Mouse (Mus musculus): ENCODE data around the gene Vav3. TPM values are rescaled to one million over a fixed set of nuclear protein-coding genes. Genes with fewer than 3 reads are reported as not detected.

Vav3 gene
- polyA plus RNA-seq, 1 experiment from 2014 or later: 3.7 TPM

DNA sequence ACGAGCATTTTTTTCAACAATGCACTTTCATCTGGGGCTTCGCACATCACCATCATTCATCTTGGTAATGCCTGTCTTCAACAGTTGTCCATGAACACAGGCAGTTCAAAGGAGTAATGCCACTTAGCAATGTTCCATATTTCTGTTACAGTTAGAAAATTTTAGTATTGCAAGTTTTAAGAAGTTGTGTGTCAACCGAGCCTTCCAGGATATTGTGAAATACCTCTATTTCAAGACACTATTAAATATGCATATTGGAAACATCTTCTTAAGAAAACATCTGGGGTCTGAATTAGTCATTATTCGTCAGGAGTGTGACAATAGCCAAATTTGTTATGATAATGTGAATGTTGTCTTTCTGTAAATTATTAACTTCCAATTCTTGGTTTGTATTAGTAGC lies 137.8 kb downstream of the Vav3 start:
- no peak overlapping the region for H3K4me3 ChIP-seq (replicated peaks)
- H3K4me2 ChIP-seq: no peak overlapping the region
- 63% methylated on average over 4 of the region's 4 CpGs for WGBS (ENCODE audit: insufficient replicate concordance)
- H3K27me3 ChIP-seq: no peaks in the 10 kb centered on the region
- no peaks in the 10 kb centered on the region for H3K9me3 ChIP-seq (replicated peaks)
- no peak overlapping the region for H3K9ac ChIP-seq
- H3K27ac ChIP-seq: no peak overlapping the region
- no peak for ATAC-seq (ENCODE audit: low read depth)
- H3K4me1 ChIP-seq (replicated peaks): no peaks in the 10 kb centered on the region
- H3K36me3 ChIP-seq: no peaks in the 10 kb centered on the region
- DNase-seq: no peak

DNA sequence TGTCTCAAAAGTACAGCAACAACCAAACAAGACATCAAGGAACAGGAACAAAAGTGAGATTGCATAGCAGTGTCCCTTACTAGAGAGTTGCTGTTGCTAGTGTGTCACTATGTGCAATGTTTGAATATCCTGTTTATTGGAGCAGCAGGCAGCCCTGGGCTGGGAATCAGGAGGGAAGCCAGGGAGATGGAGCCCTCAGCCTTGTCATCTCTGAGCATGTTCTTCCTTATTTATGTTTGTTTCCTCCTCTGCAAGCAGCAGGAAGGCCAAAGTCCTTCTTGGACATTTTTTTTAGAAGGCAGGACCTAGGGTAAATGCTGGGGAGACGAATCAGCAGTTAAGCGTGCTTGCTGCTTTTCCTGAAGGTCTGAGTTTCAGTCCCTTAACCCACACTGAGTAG lies 140.2 kb downstream of the Vav3 start:
- H3K9ac ChIP-seq: no peak overlapping the region
- no peak for DNase-seq
- H3K36me3 ChIP-seq: no peaks in the 10 kb centered on the region
- no peaks in the 10 kb centered on the region for H3K27me3 ChIP-seq
- H3K4me3 ChIP-seq (replicated peaks): no peak overlapping the region
- no peak overlapping the region for H3K4me2 ChIP-seq
- H3K27ac ChIP-seq: no peak overlapping the region
- 46% methylated on average over 2 of the region's 2 CpGs for WGBS (ENCODE audit: insufficient replicate concordance)
- H3K4me1 ChIP-seq (replicated peaks): no peaks in the 10 kb centered on the region
- H3K9me3 ChIP-seq (replicated peaks): no peaks in the 10 kb centered on the region
- ATAC-seq (ENCODE audit: low read depth): no peak

DNA sequence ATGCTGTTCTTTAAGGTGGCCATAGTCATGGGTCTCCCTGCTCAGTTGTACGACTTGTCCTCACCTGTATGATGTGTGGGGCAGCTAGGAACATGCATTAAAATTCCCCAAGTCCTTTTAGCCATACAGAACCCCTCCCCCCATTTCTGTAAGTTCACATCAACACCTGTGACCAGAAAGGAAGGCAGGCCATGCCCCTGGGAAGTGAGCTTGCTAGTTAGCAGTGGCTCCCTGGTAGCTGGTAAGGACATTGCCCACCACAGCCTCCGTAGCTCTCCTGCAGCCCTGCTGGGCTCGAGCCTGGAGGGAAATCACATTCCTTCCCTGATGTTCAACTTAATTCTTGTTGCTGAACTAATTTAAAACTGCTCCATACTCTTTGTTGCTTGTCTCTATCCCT lies 146.3 kb downstream of the Vav3 start:
- H3K27ac ChIP-seq: no peak overlapping the region
- no peak overlapping the region for H3K4me3 ChIP-seq (replicated peaks)
- no peaks in the 10 kb centered on the region for H3K36me3 ChIP-seq
- H3K4me1 ChIP-seq (replicated peaks): no peaks in the 10 kb centered on the region
- ATAC-seq (ENCODE audit: low read depth) (no peak), DNase-seq (no peak)
- no peak overlapping the region for H3K9ac ChIP-seq
- H3K9me3 ChIP-seq (replicated peaks): no peaks in the 10 kb centered on the region
- WGBS (ENCODE audit: insufficient replicate concordance): 60% methylated on average over 3 of the region's 3 CpGs
- H3K4me2 ChIP-seq: no peak overlapping the region
- no peaks in the 10 kb centered on the region for H3K27me3 ChIP-seq

DNA sequence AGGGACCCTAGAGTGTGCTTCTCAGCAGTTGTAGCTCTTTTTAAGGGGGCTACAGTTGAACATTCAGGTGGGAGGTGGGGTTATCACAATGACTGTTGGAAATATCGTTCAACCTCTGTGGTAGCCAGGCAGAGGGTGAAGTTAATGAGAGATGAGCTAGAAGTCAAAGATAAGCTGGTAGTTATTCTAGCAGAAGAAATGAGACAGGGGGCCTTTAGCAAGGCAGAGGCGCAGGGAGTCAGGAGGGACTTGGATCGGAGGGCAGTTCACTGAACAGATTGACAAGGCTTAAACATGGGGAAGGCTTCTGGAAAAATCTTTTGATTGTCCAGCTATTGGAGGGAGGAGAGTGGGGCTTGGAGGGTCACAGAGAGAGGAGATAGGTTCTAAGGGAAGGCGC lies 147.4 kb downstream of the Vav3 start:
- H3K27ac ChIP-seq: no peak overlapping the region
- WGBS (ENCODE audit: insufficient replicate concordance): 75% methylated on average over 4 of the region's 4 CpGs
- ATAC-seq (ENCODE audit: low read depth): no peak

DNA sequence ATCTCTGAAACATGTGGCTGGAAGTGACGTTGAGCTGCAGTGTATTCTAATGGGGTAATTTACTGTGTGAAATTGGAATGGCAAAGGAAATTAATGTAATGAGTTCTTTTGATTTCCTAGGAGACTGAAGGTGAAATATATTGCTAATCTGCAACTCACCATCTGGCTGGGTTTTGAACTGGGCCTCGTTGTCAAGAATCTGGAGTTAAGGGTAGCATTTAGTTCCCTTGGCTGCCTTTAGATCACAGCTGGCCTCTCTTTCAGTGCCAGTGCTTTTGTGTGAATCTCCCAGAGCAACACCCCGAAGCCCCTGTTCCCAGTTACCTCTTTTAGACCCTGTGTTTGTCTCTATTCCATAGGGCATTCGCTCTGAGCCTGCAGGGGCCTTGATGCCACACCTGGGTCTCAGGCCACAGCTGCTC lies 148.3 kb downstream of the Vav3 start:
- H3K4me3 ChIP-seq (replicated peaks): no peak overlapping the region
- H3K4me1 ChIP-seq (replicated peaks): no peaks in the 10 kb centered on the region
- H3K4me2 ChIP-seq: no peak overlapping the region
- 56% methylated on average over 4 of the region's 4 CpGs for WGBS (ENCODE audit: insufficient replicate concordance)
- no peak overlapping the region for H3K27ac ChIP-seq
- ATAC-seq (ENCODE audit: low read depth) (no peak), DNase-seq (no peak)
- no peaks in the 10 kb centered on the region for H3K27me3 ChIP-seq
- no peak overlapping the region for H3K9ac ChIP-seq
- no peaks in the 10 kb centered on the region for H3K36me3 ChIP-seq
- H3K9me3 ChIP-seq (replicated peaks): no peaks in the 10 kb centered on the region

More for the DNA sequence above, 147.4 kb downstream of the Vav3 start:
- no peak overlapping the region for H3K9ac ChIP-seq
- H3K4me1 ChIP-seq (replicated peaks): no peaks in the 10 kb centered on the region
- H3K27me3 ChIP-seq: no peaks in the 10 kb centered on the region
- H3K9me3 ChIP-seq (replicated peaks): no peaks in the 10 kb centered on the region
- no peaks in the 10 kb centered on the region for H3K36me3 ChIP-seq
- DNase-seq: no peak
- no peak overlapping the region for H3K4me3 ChIP-seq (replicated peaks)
- H3K4me2 ChIP-seq: no peak overlapping the region

DNA sequence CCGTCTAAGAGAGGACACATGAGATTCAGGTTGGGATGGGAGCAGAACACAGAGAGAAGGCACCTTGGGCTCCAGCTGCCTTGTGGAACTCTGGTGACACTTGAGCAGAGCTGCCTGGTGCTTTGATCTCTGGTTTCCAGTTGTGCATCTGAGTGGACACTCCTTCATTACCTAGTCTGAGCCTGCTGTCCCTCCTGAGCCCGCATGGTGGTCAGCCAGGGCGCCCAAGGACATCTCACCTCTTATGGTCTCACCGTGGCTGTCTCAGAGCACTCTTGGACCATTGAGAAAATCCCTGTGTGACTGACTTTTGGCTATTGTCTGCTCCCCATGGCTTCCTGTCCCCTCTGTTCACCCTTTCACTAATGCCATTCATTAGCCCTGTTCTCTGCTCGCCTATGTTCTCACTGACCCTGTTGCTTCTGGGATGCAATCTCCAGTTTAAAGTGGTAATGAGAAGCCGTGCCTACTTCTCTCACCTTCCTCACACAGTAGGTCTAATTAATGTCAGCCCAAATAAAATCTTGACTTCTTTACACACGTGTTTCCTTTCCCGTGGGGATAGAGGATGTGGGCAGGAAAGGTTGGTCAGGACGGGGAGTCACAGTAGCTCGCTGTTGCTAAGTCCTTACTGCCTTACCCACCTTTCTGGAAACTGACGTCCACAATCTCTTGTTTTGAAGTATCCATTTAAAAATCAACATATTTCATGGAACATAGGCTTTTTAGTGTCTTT lies 150.3 kb downstream of the Vav3 start:
- Histone ChIP-seq H3K9me3 (replicated peaks) (no peaks in the 10 kb centered on the region), H3K4me1 (replicated peaks) (no peaks in the 10 kb centered on the region), H3K4me3 (replicated peaks) (no peak overlapping the region), H3K27ac (no peak overlapping the region), H3K27me3 (no peaks in the 10 kb centered on the region), H3K36me3 (no peaks in the 10 kb centered on the region), H3K9ac (no peak overlapping the region), H3K4me2 (no peak overlapping the region)
- 44% methylated on average over 11 of the region's 11 CpGs for WGBS (ENCODE audit: insufficient replicate concordance)
- ATAC-seq (ENCODE audit: low read depth) (no peak), DNase-seq (no peak)

DNA sequence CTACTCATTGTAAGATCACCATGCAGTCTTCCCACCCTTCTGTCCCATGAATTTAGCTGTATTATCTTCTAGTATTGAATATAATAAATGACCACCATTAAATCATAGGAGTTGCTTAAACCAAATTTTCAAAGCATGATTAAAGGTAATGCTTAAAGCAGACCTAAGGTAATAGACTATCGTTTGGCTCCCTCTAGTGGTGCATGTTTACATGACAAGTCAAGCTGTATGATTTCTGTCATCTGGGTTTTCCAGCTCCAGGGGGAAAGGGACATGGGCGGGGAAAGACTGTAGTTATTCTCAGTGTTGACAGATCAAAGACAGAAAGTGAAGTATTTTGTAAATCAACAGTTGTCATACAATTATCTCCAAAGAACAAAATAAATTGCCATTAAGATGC lies 151.1 kb downstream of the Vav3 start:
- Histone ChIP-seq H3K9me3 (replicated peaks) (no peaks in the 10 kb centered on the region), H3K4me2 (no peak overlapping the region), H3K4me3 (replicated peaks) (no peak overlapping the region), H3K27me3 (no peaks in the 10 kb centered on the region), H3K27ac (no peak overlapping the region), H3K9ac (no peak overlapping the region), H3K4me1 (replicated peaks) (no peaks in the 10 kb centered on the region), H3K36me3 (no peaks in the 10 kb centered on the region)
- peak; percentile 18 for DNase-seq
- WGBS (ENCODE audit: insufficient replicate concordance): 4% methylated on average over 2 of the region's 2 CpGs
- no peak for ATAC-seq (ENCODE audit: low read depth)

DNA sequence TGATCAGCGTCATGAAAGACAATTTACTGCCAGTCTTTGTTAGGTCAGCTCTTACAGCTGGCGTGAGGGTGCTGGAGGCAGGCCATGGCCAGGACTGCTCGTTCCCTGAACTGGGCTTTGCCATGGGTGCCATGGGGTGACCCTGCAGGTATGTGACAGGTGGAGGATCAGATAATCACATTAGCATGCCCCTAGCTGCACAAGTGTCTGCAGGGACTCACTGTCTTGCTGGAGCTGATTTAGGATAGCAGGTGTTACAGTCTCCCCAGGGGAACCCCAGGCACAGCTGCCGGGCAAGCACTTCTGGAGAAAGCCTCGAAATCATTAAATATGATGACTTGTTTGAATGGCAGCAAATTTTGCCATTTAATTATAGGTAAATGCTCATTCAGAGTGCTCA lies 156.0 kb downstream of the Vav3 start:
- Histone ChIP-seq H3K9me3 (replicated peaks) (no peaks in the 10 kb centered on the region), H3K4me1 (replicated peaks) (no peaks in the 10 kb centered on the region), H3K9ac (no peak overlapping the region), H3K27ac (no peak overlapping the region), H3K36me3 (no peaks in the 10 kb centered on the region), H3K27me3 (no peaks in the 10 kb centered on the region), H3K4me3 (replicated peaks) (no peak overlapping the region), H3K4me2 (no peak overlapping the region)
- 71% methylated on average over 5 of the region's 5 CpGs for WGBS (ENCODE audit: insufficient replicate concordance)
- no peak for DNase-seq
- ATAC-seq (ENCODE audit: low read depth): no peak

DNA sequence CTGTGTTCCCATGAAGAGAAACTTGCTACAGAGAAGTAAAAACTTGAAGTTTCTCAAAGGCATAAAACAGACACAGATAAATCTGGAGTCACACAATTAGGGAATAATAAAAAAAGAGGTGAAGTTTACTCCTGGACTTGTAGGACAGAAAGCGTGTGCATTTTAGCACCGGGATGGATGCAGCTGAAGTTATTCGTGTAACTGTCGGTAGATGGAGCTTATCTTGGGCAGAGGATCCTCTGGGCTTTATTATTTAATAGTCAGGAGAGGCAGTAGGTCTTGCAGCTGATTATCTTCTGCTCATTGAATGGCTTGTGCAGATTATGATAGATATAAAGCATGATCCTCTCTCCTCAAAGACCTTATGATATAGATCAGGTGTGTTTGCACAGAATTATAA lies 156.6 kb downstream of the Vav3 start:
- DNase-seq (no peak), ATAC-seq (ENCODE audit: low read depth) (no peak)
- H3K4me3 ChIP-seq (replicated peaks): no peak overlapping the region
- H3K9me3 ChIP-seq (replicated peaks): no peaks in the 10 kb centered on the region
- H3K9ac ChIP-seq: no peak overlapping the region
- no peaks in the 10 kb centered on the region for H3K4me1 ChIP-seq (replicated peaks)
- no peak overlapping the region for H3K27ac ChIP-seq
- no peak overlapping the region for H3K4me2 ChIP-seq
- no peaks in the 10 kb centered on the region for H3K36me3 ChIP-seq
- no peaks in the 10 kb centered on the region for H3K27me3 ChIP-seq
- WGBS (ENCODE audit: insufficient replicate concordance): 58% methylated on average over 4 of the region's 4 CpGs

DNA sequence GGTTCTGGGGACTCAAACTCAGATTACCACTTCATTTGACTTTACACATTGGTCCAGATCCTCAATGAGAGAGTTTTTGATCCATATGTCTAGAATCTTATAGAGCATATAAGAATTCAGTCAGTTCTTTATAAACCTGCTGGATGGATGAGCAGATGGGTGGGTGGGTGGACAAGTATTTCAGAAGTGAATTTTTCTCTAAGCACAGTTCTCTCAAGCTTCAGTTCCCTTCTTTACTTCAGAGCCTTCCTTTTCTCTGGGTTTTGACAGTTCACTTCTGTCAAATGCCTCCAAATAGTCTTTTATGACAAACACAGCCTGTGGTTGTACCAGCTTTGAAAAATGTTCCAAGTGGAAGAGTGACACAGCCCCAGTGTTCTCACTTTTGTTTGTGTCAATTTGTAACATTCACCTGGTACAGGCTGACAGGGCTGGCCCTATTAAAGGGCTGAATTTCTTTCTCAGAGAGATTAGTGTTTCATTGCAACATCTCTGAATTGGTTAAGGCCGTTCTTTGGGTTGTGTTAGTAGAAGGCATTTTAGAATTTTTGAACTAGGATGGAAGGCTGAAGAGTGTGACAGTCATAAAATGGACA lies 159.5 kb downstream of the Vav3 start:
- Histone ChIP-seq H3K4me3 (replicated peaks) (no peak overlapping the region), H3K27ac (no peak overlapping the region), H3K4me1 (replicated peaks) (no peaks in the 10 kb centered on the region), H3K9ac (no peak overlapping the region), H3K9me3 (replicated peaks) (no peaks in the 10 kb centered on the region), H3K27me3 (no peaks in the 10 kb centered on the region), H3K36me3 (no peaks in the 10 kb centered on the region), H3K4me2 (no peak overlapping the region)
- ATAC-seq (ENCODE audit: low read depth): no peak
- WGBS (ENCODE audit: insufficient replicate concordance): 65% methylated on average over 1 of the region's 1 CpGs
- no peak for DNase-seq

DNA sequence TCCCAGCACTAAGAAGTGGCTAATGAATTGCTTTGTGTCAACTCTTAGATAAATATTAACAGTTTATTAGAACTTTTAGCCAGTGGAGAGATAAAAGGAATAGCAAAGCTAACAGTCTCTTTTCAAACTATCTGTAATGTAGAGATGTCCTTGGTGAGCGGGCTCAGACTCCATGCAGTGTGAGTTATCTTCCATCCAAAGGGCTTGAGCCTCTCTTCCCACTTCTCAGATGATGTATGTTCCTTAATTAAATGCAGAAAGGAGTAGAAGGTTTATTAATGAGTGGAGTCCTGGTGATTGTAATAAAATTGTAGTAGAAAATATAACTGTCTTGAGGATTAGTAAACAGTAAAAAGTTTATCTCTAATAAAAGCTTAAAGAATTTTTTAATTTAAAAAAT lies 169.3 kb downstream of the Vav3 start:
- no peak for ATAC-seq (ENCODE audit: low read depth)
- Histone ChIP-seq H3K9me3 (replicated peaks) (no peaks in the 10 kb centered on the region), H3K27ac (no peak overlapping the region), H3K9ac (no peak overlapping the region), H3K4me2 (no peak overlapping the region), H3K4me1 (replicated peaks) (no peaks in the 10 kb centered on the region), H3K4me3 (replicated peaks) (no peak overlapping the region), H3K36me3 (no peaks in the 10 kb centered on the region), H3K27me3 (no peaks in the 10 kb centered on the region)
- 60% methylated on average over 1 of the region's 1 CpGs for WGBS (ENCODE audit: insufficient replicate concordance)
- DNase-seq: no peak

DNA sequence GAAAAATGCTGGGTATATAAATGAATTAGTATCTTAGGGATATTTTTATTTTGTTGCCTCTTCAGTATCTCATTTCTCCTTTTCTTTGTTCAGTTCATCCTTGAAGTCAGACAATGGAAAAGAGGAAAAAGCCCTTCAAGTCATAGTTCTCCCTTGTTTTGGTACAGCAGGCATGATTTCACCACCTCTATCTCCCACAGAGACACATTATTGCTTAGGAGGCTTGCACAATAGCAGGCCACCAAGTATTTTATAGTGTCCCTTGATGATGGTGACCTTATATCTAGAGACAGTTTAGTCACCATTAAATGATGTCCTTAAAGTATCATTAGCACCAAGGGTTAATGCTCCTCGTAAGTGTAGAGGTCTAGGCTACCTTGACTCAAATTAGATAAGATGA lies 171.4 kb downstream of the Vav3 start:
- Histone ChIP-seq H3K4me3 (replicated peaks) (no peak overlapping the region), H3K4me1 (replicated peaks) (no peaks in the 10 kb centered on the region), H3K4me2 (no peak overlapping the region), H3K36me3 (no peaks in the 10 kb centered on the region), H3K27me3 (no peaks in the 10 kb centered on the region), H3K9me3 (replicated peaks) (no peaks in the 10 kb centered on the region), H3K9ac (no peak overlapping the region), H3K27ac (no peak overlapping the region)
- no peak for DNase-seq
- no peak for ATAC-seq (ENCODE audit: low read depth)
- 64% methylated on average over 1 of the region's 1 CpGs for WGBS (ENCODE audit: insufficient replicate concordance)

Data from liver, embryonic 13.5 days (tissue).